Mouse (Mus musculus) cerebral cortex, adult 2 months (tissue): ENCODE results near the gene Gm20498.

ENCODE experiments used
- WGBS: fragments of 180-500 bp; shearing (Covaris S2); methylation state at CpG from one replicate; pipeline ENCODE4 v1.1.7; 2018; 5-methylcytosine and 5-hydroxymethylcytosine counted together

Gene Gm20498

GRCm38 (mm10) chr12:81332875-81333421, 199.8 kb downstream of the Gm20498 start, which contains the start of gene Slc8a3:
Gene Slc8a3, minus strand, starts transcription at chr12:81333180.
- WGBS = under 1% methylated on average over 47 of the region's 47 CpGs

GRCm38 (mm10) chr12:81331937-81332874, 200.5 kb downstream of the Gm20498 start:
- WGBS = 1% methylated on average over 48 of the region's 54 CpGs

- 56% methylated on average over 5 of the region's 5 CpGs for WGBS
These were observed 201.6 kb downstream of the Gm20498 start for GRCm38 (mm10) chr12:81331046-81331638.

- WGBS = 75% methylated on average over 3 of the region's 3 CpGs
These were observed 207.7 kb downstream of the Gm20498 start for GRCm38 (mm10) chr12:81324991-81325390.

GRCm38 (mm10) chr12:81324116-81324515, 208.6 kb downstream of the Gm20498 start:
- 59% methylated on average over 3 of the region's 3 CpGs for WGBS

GRCm38 (mm10) chr12:81321021-81321420, 211.7 kb downstream of the Gm20498 start:
- WGBS = 81% methylated on average over 1 of the region's 1 CpGs

GRCm38 (mm10) chr12:81317811-81318210, 214.9 kb downstream of the Gm20498 start:
- WGBS = 47% methylated on average over 2 of the region's 2 CpGs

- WGBS = 73% methylated on average over 5 of the region's 5 CpGs
These were observed 216.8 kb downstream of the Gm20498 start for GRCm38 (mm10) chr12:81315953-81316352.
